Mouse (Mus musculus): Measurements from ENCODE around the gene St14. TPM values are rescaled to one million over a fixed set of nuclear protein-coding genes. Genes with fewer than 3 reads are reported as not detected.

St14 gene
- polyA plus RNA-seq, 1 experiment from 2014 or later: 0.20 TPM

DNA sequence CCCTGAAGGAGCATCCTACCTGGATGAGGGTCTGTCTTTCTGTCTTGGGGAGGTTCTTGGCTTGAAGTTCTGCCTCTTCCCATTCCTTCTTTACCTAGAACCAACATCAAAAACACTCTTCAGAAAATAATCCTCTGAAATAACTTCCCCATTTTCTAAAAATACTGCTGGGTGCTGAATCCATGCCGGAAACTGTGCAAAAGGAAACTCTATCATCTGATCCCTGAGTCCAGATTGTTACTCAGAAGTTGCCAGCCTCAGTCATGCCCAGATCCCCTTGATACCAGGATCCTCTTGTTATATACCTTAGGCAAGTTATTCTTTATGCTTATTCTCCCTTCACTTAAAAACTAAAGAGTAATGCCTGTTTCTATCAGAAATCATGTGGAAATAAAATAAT lies 31.7 kb upstream of the St14 start:
- no peak for ATAC-seq (ENCODE audit: low read depth)
- Histone ChIP-seq H3K9ac (replicated peaks; ENCODE audit: low read depth, low read length) (no peak overlapping the region), H3K36me3 (ENCODE audit: control insufficient read depth, insufficient read depth, low read length) (peaks cover 57% of the 10 kb centered on the region), H3K4me1 (ENCODE audit: control insufficient read depth, insufficient read depth, low read length) (no peaks in the 10 kb centered on the region), H3K27me3 (ENCODE audit: control insufficient read depth, insufficient read depth, low read length) (no peaks in the 10 kb centered on the region), H3K27ac (ENCODE audit: low read depth, low read length) (no peak overlapping the region), H3K4me3 (ENCODE audit: low read depth, low read length) (no peak overlapping the region), H3K9me3 (ENCODE audit: control insufficient read depth, low read length) (no peaks in the 10 kb centered on the region), H3K4me2 (ENCODE audit: low read depth, low read length) (no peak overlapping the region)
- 94% methylated on average over 1 of the region's 1 CpGs for WGBS

DNA sequence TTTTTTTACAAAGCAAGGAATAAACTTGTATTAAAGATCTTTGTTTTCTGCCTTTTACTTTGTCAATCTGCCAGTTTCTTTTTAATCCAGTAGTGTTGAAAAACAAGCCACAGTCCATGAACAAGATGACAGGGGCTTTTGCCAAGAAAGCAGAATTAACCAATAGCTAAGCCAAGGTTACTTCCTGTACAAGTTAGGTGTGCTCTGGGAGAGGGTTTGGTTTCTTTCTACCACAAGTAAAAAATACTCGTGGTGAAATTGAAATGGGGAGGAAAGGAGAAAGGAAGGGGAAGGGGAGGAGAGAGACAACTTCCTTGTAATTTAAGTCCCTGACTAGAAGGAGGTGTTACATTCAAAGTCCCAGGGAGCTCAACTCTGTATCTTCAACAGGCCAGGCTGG lies 31.3 kb upstream of the St14 start:
- H3K4me1 ChIP-seq (ENCODE audit: control insufficient read depth, insufficient read depth, low read length): no peaks in the 10 kb centered on the region
- WGBS: 74% methylated on average over 1 of the region's 1 CpGs
- H3K4me3 ChIP-seq (ENCODE audit: low read depth, low read length): no peak overlapping the region
- no peak overlapping the region for H3K9ac ChIP-seq (replicated peaks; ENCODE audit: low read depth, low read length)
- ATAC-seq (ENCODE audit: low read depth): no peak
- no peaks in the 10 kb centered on the region for H3K9me3 ChIP-seq (ENCODE audit: control insufficient read depth, low read length)
- no peak overlapping the region for H3K27ac ChIP-seq (ENCODE audit: low read depth, low read length)
- H3K4me2 ChIP-seq (ENCODE audit: low read depth, low read length): no peak overlapping the region
- H3K27me3 ChIP-seq (ENCODE audit: control insufficient read depth, insufficient read depth, low read length): no peaks in the 10 kb centered on the region
- peaks cover 57% of the 10 kb centered on the region for H3K36me3 ChIP-seq (ENCODE audit: control insufficient read depth, insufficient read depth, low read length)

DNA sequence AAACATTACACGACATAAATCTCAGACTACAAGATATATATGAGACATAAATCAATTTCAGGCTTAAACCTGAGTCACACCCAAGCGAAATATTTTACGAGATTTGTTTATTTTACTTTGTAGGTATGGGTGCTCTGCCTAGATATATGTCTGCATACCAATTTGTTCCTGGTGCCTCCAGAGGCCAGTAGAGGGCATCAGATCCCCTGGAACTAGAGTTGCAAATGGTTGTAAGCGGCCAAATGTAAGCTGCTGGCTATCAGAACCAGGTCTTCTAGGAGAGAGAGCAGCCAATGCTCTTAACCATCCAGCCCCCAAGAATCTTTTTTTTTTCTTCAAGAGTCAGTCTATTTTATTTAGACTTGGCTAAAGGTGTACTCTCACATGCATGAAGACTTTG lies 28.3 kb upstream of the St14 start:
- ATAC-seq (ENCODE audit: low read depth): no peak
- Histone ChIP-seq H3K9me3 (ENCODE audit: control insufficient read depth, low read length) (no peaks in the 10 kb centered on the region), H3K36me3 (ENCODE audit: control insufficient read depth, insufficient read depth, low read length) (peaks cover 72% of the 10 kb centered on the region), H3K4me3 (ENCODE audit: low read depth, low read length) (no peak overlapping the region), H3K27ac (ENCODE audit: low read depth, low read length) (no peak overlapping the region), H3K4me2 (ENCODE audit: low read depth, low read length) (no peak overlapping the region), H3K9ac (replicated peaks; ENCODE audit: low read depth, low read length) (no peak overlapping the region), H3K27me3 (ENCODE audit: control insufficient read depth, insufficient read depth, low read length) (no peaks in the 10 kb centered on the region), H3K4me1 (ENCODE audit: control insufficient read depth, insufficient read depth, low read length) (no peaks in the 10 kb centered on the region)
- WGBS: 83% methylated on average over 4 of the region's 4 CpGs

DNA sequence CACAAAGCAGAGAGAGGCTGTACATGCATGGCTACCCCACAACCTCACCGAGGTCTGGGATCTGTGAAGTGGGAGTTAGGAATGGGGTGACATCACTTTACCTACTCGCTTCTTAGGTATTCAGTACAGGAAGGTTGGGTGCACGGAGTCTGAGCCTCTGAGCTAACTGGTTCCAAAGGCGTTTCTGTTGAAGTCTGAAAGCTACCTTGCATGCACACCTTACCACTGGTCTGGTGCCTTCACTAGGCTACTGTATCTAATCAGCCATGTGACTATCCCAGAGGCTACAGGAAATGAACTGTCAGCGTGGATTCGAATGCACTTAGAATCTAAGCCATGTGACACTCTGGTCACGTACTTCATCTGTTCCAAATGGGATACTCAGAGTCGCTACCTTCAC lies 24.9 kb upstream of the St14 start:
- no peak for ATAC-seq (ENCODE audit: low read depth)
- Histone ChIP-seq H3K4me3 (ENCODE audit: low read depth, low read length) (no peak overlapping the region), H3K9me3 (ENCODE audit: control insufficient read depth, low read length) (no peaks in the 10 kb centered on the region), H3K27ac (ENCODE audit: low read depth, low read length) (no peak overlapping the region), H3K36me3 (ENCODE audit: control insufficient read depth, insufficient read depth, low read length) (peaks cover 71% of the 10 kb centered on the region), H3K4me1 (ENCODE audit: control insufficient read depth, insufficient read depth, low read length) (no peaks in the 10 kb centered on the region), H3K4me2 (ENCODE audit: low read depth, low read length) (no peak overlapping the region), H3K9ac (replicated peaks; ENCODE audit: low read depth, low read length) (no peak overlapping the region), H3K27me3 (ENCODE audit: control insufficient read depth, insufficient read depth, low read length) (no peaks in the 10 kb centered on the region)
- 90% methylated on average over 8 of the region's 8 CpGs for WGBS

DNA sequence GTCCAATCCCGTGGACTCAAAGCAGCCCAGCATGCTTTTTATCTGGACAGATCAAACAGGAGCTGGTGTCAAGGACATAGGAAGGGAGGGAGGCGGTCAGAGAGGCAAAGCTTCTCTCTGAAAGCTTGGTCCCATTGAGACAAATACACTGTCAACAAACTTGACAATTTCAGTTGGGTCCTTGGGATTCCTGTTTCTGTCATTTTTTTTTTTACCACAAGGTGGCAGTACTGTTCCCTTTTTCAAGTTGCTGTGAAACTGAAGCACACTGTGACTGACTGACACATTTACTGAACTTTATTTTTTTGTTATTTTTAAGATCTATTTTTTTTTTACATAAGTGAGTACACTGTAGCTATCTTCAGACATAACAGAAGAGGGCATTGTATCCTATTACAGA lies 19.4 kb upstream of the St14 start:
- no peak overlapping the region for H3K27ac ChIP-seq (ENCODE audit: low read depth, low read length)
- ATAC-seq (ENCODE audit: low read depth): peak; percentile 30; the same call in 1 of the 2 replicates
- 92% methylated on average over 2 of the region's 2 CpGs for WGBS
- peaks cover 52% of the 10 kb centered on the region for H3K36me3 ChIP-seq (ENCODE audit: control insufficient read depth, insufficient read depth, low read length)
- H3K4me2 ChIP-seq (ENCODE audit: low read depth, low read length): no peak overlapping the region
- H3K9me3 ChIP-seq (ENCODE audit: control insufficient read depth, low read length): no peaks in the 10 kb centered on the region
- no peaks in the 10 kb centered on the region for H3K27me3 ChIP-seq (ENCODE audit: control insufficient read depth, insufficient read depth, low read length)
- no peak overlapping the region for H3K9ac ChIP-seq (replicated peaks; ENCODE audit: low read depth, low read length)
- H3K4me1 ChIP-seq (ENCODE audit: control insufficient read depth, insufficient read depth, low read length): no peaks in the 10 kb centered on the region
- no peak overlapping the region for H3K4me3 ChIP-seq (ENCODE audit: low read depth, low read length)

DNA sequence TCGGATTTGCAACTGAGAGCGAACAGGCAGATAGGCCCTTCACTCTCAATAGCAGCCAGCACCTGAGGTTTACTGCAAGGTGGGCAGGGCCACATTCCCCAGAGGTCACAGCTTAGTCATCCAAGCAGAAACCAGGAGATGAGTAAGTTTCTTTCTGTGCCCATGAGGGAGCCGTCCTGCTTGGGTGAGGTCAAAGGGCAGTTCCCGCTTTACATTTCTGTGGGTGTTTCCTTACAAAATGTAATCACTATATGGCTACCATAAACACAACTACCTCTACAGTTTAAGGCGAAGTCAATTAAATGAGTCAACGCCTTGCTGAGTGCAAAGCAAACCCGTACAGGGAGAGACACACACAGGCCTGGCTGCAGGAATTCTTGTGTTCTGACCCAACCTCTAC lies 16.5 kb upstream of the St14 start:
- Histone ChIP-seq H3K4me1 (ENCODE audit: control insufficient read depth, insufficient read depth, low read length) (no peaks in the 10 kb centered on the region), H3K9me3 (ENCODE audit: control insufficient read depth, low read length) (no peaks in the 10 kb centered on the region), H3K4me2 (ENCODE audit: low read depth, low read length) (no peak overlapping the region), H3K4me3 (ENCODE audit: low read depth, low read length) (no peak overlapping the region), H3K9ac (replicated peaks; ENCODE audit: low read depth, low read length) (no peak overlapping the region), H3K27ac (ENCODE audit: low read depth, low read length) (no peak overlapping the region), H3K27me3 (ENCODE audit: control insufficient read depth, insufficient read depth, low read length) (no peaks in the 10 kb centered on the region), H3K36me3 (ENCODE audit: control insufficient read depth, insufficient read depth, low read length) (peaks cover 37% of the 10 kb centered on the region)
- WGBS: 52% methylated on average over 7 of the region's 7 CpGs
- no peak for ATAC-seq (ENCODE audit: low read depth)

DNA sequence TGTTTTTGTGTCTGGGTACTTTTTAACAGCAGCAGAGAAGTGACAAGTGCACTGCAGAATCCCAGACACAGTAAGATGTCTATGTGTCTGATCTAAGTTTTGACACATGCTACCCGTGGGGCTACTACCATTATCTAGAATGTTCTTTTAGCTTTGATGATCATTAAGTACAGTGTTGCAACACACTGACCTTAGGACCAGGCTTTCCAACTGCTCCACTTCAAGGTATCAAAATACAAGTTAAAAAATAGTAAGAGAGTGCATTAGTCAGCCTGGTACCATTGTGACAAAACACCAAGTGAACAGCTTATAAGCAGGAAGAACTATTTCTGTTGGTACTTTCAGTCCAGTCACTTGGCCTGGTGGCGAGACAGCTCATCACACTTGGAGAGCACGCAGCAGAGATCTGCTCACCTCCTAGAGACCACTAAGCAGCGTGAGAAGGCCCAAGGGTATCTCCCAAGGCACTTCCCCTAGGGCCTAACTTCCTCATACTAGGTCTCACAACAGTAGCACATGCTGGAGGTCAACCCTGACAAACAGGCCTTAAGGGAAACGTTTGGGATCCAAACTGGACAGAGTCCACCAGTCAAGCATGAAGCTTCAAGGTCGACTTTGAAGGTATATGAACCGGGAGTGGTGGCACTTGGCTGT lies 13.7 kb upstream of the St14 start:
- 88% methylated on average over 7 of the region's 7 CpGs for WGBS
- Histone ChIP-seq H3K9me3 (ENCODE audit: control insufficient read depth, low read length) (no peaks in the 10 kb centered on the region), H3K4me3 (ENCODE audit: low read depth, low read length) (no peak overlapping the region), H3K4me2 (ENCODE audit: low read depth, low read length) (no peak overlapping the region), H3K27me3 (ENCODE audit: control insufficient read depth, insufficient read depth, low read length) (no peaks in the 10 kb centered on the region), H3K36me3 (ENCODE audit: control insufficient read depth, insufficient read depth, low read length) (peaks cover 20% of the 10 kb centered on the region), H3K27ac (ENCODE audit: low read depth, low read length) (no peak overlapping the region), H3K4me1 (ENCODE audit: control insufficient read depth, insufficient read depth, low read length) (no peaks in the 10 kb centered on the region), H3K9ac (replicated peaks; ENCODE audit: low read depth, low read length) (no peak overlapping the region)
- ATAC-seq (ENCODE audit: low read depth): no peak

DNA sequence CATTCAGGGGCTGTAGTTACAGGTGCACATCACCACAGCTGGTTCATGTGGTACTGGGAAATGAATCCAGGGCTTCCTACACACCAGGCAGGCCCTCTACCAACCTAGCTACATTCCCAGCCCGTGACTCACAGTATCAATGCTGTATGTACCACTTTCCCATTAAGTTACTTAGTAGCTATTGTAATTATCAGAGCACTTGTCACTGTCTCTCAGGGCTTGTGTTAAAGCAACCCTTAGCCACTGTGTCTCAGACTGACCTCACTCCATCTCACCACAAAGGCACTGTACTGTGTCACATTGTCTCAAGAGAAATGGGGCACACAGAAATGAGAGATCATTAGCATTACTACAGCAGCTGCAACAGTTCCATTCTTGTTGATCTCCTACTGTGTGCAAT lies 11.3 kb upstream of the St14 start:
- WGBS: 79% methylated on average over 1 of the region's 1 CpGs
- Histone ChIP-seq H3K27ac (ENCODE audit: low read depth, low read length) (no peak overlapping the region), H3K4me1 (ENCODE audit: control insufficient read depth, insufficient read depth, low read length) (no peaks in the 10 kb centered on the region), H3K9ac (replicated peaks; ENCODE audit: low read depth, low read length) (no peak overlapping the region), H3K4me2 (ENCODE audit: low read depth, low read length) (no peak overlapping the region), H3K36me3 (ENCODE audit: control insufficient read depth, insufficient read depth, low read length) (no peaks in the 10 kb centered on the region), H3K27me3 (ENCODE audit: control insufficient read depth, insufficient read depth, low read length) (no peaks in the 10 kb centered on the region), H3K9me3 (ENCODE audit: control insufficient read depth, low read length) (no peaks in the 10 kb centered on the region), H3K4me3 (ENCODE audit: low read depth, low read length) (no peak overlapping the region)
- ATAC-seq (ENCODE audit: low read depth): no peak

DNA sequence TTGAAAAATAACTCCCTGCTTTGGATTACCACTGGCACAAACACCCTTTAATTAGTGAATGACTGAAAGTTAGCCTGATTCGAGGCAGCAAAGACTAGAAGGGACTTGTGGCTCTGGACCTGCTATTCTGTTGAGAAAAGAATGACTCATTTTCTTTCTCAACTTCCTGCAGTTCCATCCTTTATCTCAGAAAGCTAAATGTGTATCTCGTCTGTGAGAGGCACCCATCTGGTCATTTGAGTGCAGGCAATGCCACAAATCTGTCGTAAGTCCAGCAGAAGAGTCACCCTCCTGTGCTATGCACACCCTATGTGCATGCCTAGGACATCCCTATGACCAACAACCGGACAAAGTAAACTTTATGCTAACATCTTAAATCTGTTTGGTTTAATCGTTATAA lies 1.5 kb upstream of the St14 start:
- Histone ChIP-seq H3K27ac (ENCODE audit: low read depth, low read length) (no peak overlapping the region), H3K4me1 (ENCODE audit: control insufficient read depth, insufficient read depth, low read length) (peaks cover 7% of the 10 kb centered on the region; the same call in 1 of the 2 replicates), H3K9me3 (ENCODE audit: control insufficient read depth, low read length) (no peaks in the 10 kb centered on the region), H3K9ac (replicated peaks; ENCODE audit: low read depth, low read length) (no peak overlapping the region), H3K4me3 (ENCODE audit: low read depth, low read length) (no peak overlapping the region), H3K27me3 (ENCODE audit: control insufficient read depth, insufficient read depth, low read length) (peaks cover 34% of the 10 kb centered on the region), H3K4me2 (ENCODE audit: low read depth, low read length) (no peak overlapping the region), H3K36me3 (ENCODE audit: control insufficient read depth, insufficient read depth, low read length) (no peaks in the 10 kb centered on the region)
- WGBS: 87% methylated on average over 5 of the region's 5 CpGs
- no peak for ATAC-seq (ENCODE audit: low read depth)
